Mouse (Mus musculus) megakaryocyte progenitor cell, adult 5-6 weeks (primary cell): ENCODE data around the gene Slc15a3. TPM values are rescaled to one million over a fixed set of nuclear protein-coding genes. Genes with fewer than 3 reads are reported as not detected.

Source experiments
- ATAC-seq: replicated peaks from 2 replicates; pipeline ENCODE4 v1.8.0; 2016; ENCODE audit warnings: mild to moderate bottlenecking, moderate TSS enrichment, inconsistent platforms; ENCODE audit not compliant: poor library complexity
- total RNA-seq, 2 experiments: library from RNA; stranded (forward) in 1 of 2; stranded (reverse) in 1 of 2; fragments of 157-497, 149-512 nt in 1 of 2; fragments of 200-1000 nt in 1 of 2; gene quantifications; 2 replicates each; pipeline versions ENCODE4 v1.2.3 to v1.2.4; 2015 to 2017

The Slc15a3 gene
- total RNA-seq, 2 experiments from 2014 or later: 0.57 to 1.5 TPM

GRCm38 (mm10) chr19:10904927-10905727, 65.6 kb downstream of the Slc15a3 start:
- peak; percentile 60 for ATAC-seq

GRCm38 (mm10) chr19:10905728-10906000, 66.1 kb downstream of the Slc15a3 start:
- ATAC-seq: no peak

GRCm38 (mm10) chr19:10907891-10908290, 68.4 kb downstream of the Slc15a3 start:
- ATAC-seq: peak; percentile 84

Other genes starting within 250 kb of the Slc15a3 start
- 102 and 114 TPM in 2 replicates for gene Ddb1, start 234.4 kb upstream of the Slc15a3 start, total RNA-seq (2015)
- 343 and 424 TPM in 2 replicates for gene Ddb1, start 234.4 kb upstream of the Slc15a3 start, total RNA-seq (2017)
- gene Tkfc, start 234.1 kb upstream of the Slc15a3 start, total RNA-seq (2015): 7.7 and 11.1 TPM in 2 replicates
- gene Tkfc, start 234.1 kb upstream of the Slc15a3 start, total RNA-seq (2017): 5.5 and 5.9 TPM in 2 replicates
- gene Vwce, start 205.5 kb upstream of the Slc15a3 start, total RNA-seq (2015): 0.10 TPM in 2 replicates
- 0.51 TPM in 1 of 2 replicates, not detected in the other for gene Vwce, start 205.5 kb upstream of the Slc15a3 start, total RNA-seq (2017)
- not detected in 2 replicates for gene Pga5, start 161.7 kb upstream of the Slc15a3 start, total RNA-seq (2015)
- gene Pga5, start 161.7 kb upstream of the Slc15a3 start, total RNA-seq (2017): not detected in 2 replicates
- 17.6 and 21.0 TPM in 2 replicates for gene Vps37c, start 151.0 kb upstream of the Slc15a3 start, total RNA-seq (2015)
- 14.7 and 15.2 TPM in 2 replicates for gene Vps37c, start 151.0 kb upstream of the Slc15a3 start, total RNA-seq (2017)
- gene Cd5, start 100.7 kb upstream of the Slc15a3 start, total RNA-seq (2015): 0.05 TPM in 1 of 2 replicates, not detected in the other
- gene Cd5, start 100.7 kb upstream of the Slc15a3 start, total RNA-seq (2017): 0.61 TPM in 1 of 2 replicates, not detected in the other
- 0.46 and 0.69 TPM in 2 replicates for gene Cd6, start 9.7 kb upstream of the Slc15a3 start, total RNA-seq (2015)
- gene Cd6, start 9.7 kb upstream of the Slc15a3 start, total RNA-seq (2017): 1.3 and 1.4 TPM in 2 replicates
- gene Tmem132a, start 30.2 kb downstream of the Slc15a3 start, total RNA-seq (2015): 0.17 TPM in 1 of 2 replicates, not detected in the other
- gene Tmem132a, start 30.2 kb downstream of the Slc15a3 start, total RNA-seq (2017): 0.30 TPM in 1 of 2 replicates, not detected in the other
- 14.9 and 16.5 TPM in 2 replicates for gene Tmem109, start 42.3 kb downstream of the Slc15a3 start, total RNA-seq (2015)
- 13.2 and 17.8 TPM in 2 replicates for gene Tmem109, start 42.3 kb downstream of the Slc15a3 start, total RNA-seq (2017)
- 70.5 and 77.5 TPM in 2 replicates for gene Prpf19, start 55.5 kb downstream of the Slc15a3 start, total RNA-seq (2015)
- 159 and 191 TPM in 2 replicates for gene Prpf19, start 55.5 kb downstream of the Slc15a3 start, total RNA-seq (2017)
- gene Zp1, start 80.9 kb downstream of the Slc15a3 start, total RNA-seq (2015): not detected in 2 replicates
- not detected in 2 replicates for gene Zp1, start 80.9 kb downstream of the Slc15a3 start, total RNA-seq (2017)
- gene Ptgdr2, start 97.4 kb downstream of the Slc15a3 start, total RNA-seq (2015): 0.07 and 0.17 TPM in 2 replicates
- gene Ptgdr2, start 97.4 kb downstream of the Slc15a3 start, total RNA-seq (2017): 0.07 TPM in 1 of 2 replicates, not detected in the other
- gene Ccdc86, start 109.5 kb downstream of the Slc15a3 start, total RNA-seq (2015): 28.1 and 31.0 TPM in 2 replicates
- 17.6 and 20.5 TPM in 2 replicates for gene Ccdc86, start 109.5 kb downstream of the Slc15a3 start, total RNA-seq (2017)
- gene Ms4a10, start 134.9 kb downstream of the Slc15a3 start, total RNA-seq (2015): not detected in 2 replicates
- gene Ms4a10, start 134.9 kb downstream of the Slc15a3 start, total RNA-seq (2017): not detected in 2 replicates
- not detected in 2 replicates for gene Ms4a15, start 153.5 kb downstream of the Slc15a3 start, total RNA-seq (2015)
- not detected in 2 replicates for gene Ms4a15, start 153.5 kb downstream of the Slc15a3 start, total RNA-seq (2017)
- not detected in 2 replicates for gene Ms4a18, start 178.3 kb downstream of the Slc15a3 start, total RNA-seq (2015)
- gene Ms4a18, start 178.3 kb downstream of the Slc15a3 start, total RNA-seq (2017): not detected in 2 replicates
- gene Ms4a8a, start 241.4 kb downstream of the Slc15a3 start, total RNA-seq (2015): 0.17 TPM in 1 of 2 replicates, not detected in the other
- 1.5 TPM in 1 of 2 replicates, not detected in the other for gene Ms4a8a, start 241.4 kb downstream of the Slc15a3 start, total RNA-seq (2017)